Mouse (Mus musculus): Measurements from ENCODE around the gene Adgb.

- no peak for TF ChIP-seq POLR2A (IDR thresholded peaks at IDR 0.05; ENCODE audit: borderline replicate concordance, extremely low read depth, low read depth, low read length)
- no peak for TF ChIP-seq CTCF (IDR thresholded peaks at IDR 0.05; ENCODE audit: insufficient read depth, low read length)
Observed at GRCm38 (mm10) chr10:10325560-10325959, 146.6 kb downstream of the Adgb start.
